Mouse (Mus musculus) cortical plate, adult 2 months (tissue): ENCODE measurements around the gene Tex21. TPM values are rescaled to one million over a fixed set of nuclear protein-coding genes. Genes with fewer than 3 reads are reported as not detected.
"Not testable (repeated sequence)": the region's sequence is repeated elsewhere in the genome, so short reads cannot be mapped to it uniquely, and the experiment has no call there.

Experiments used
- H3K27ac ChIP-seq: fragments of 200-500 bp; 2 replicates; pipeline ENCODE4 v1.5.1; 2012; ENCODE audit warnings: low read length, control low read depth, inconsistent platforms; ENCODE audit not compliant: insufficient read depth
- H3K4me1 ChIP-seq: fragments of 200-500 bp; 2 replicates; pipeline ENCODE4 v1.6.1; 2011; ENCODE audit warnings: low read length; ENCODE audit not compliant: control insufficient read depth, insufficient read depth
- H3K4me3 ChIP-seq: fragments of 200-500 bp; 2 replicates; pipeline ENCODE4 v1.5.1; 2011; ENCODE audit warnings: mild to moderate bottlenecking, low read length, control low read depth; ENCODE audit not compliant: insufficient read depth
- CTCF ChIP-seq: fragments of 200-500 bp; IDR thresholded peaks from 2 replicates; pipeline ENCODE4 v1.5.1; 2011; ENCODE audit warnings: mild to moderate bottlenecking, control low read depth, low read length; ENCODE audit not compliant: insufficient read depth; ENCODE audit errors: extremely low read depth
- POLR2A ChIP-seq: fragments of 200-500 bp; IDR thresholded peaks from 2 replicates; pipeline ENCODE4 v1.6.1; 2011; ENCODE audit warnings: mild to moderate bottlenecking, low read length, control low read depth; ENCODE audit not compliant: insufficient read depth; ENCODE audit errors: extremely low read depth
- polyA plus RNA-seq: library from polyadenylated mRNA; depleted of rRNA; stranded (reverse); fragments of >200 nt; gene quantifications from 2 replicates; pipeline ENCODE4 v1.2.3, GENCODE M21; 2012; rRNA removed

Gene Tex21
- polyA plus RNA-seq, 1 experiment, result not detected

DNA sequence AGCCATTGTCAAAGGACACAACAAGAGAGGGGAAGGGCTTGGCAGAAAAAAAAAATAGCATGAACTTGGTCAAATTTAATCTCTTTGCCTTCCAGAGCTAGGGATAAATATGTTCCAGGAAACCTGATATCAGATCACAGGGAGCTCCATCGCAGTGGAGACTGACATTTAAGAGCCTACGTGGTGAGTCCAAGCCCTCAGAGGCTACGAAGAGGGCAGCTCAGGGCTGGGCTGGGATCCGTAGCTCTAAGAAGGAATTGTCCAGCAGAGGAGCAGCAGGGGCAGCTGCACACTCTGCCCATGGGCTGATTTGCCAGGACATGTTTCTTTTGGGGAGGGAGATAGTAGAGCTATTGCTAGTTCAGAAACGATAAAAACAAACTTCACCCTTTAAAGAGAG, 80.9 kb downstream of the Tex21 start:
- Histone ChIP-seq H3K4me1 (no peaks in the 10 kb centered on the region), H3K27ac (no peak overlapping the region), H3K4me3 (no peak overlapping the region)
- TF ChIP-seq POLR2A (no peak), CTCF (no peak)

- H3K4me1 ChIP-seq, H3K4me3 ChIP-seq, H3K27ac ChIP-seq: not testable (repeated sequence)
Observed at GRCm38 (mm10) chr12:76152389-76152788, 94.2 kb downstream of the Tex21 start.

Other genes with a start within 250 kb of the Tex21 start
- 0.19 and 0.25 TPM in 2 replicates for gene Esr2, start 69.5 kb downstream of the Tex21 start, polyA plus RNA-seq
- gene Mthfd1, start 8.6 kb upstream of the Tex21 start, polyA plus RNA-seq, result 33.2 and 35.7 TPM in 2 replicates
- gene Akap5, start 78.1 kb upstream of the Tex21 start, polyA plus RNA-seq, result 51.2 and 51.4 TPM in 2 replicates
- gene Zbtb25, start 122.9 kb upstream of the Tex21 start, polyA plus RNA-seq, result 17.9 and 20.3 TPM in 2 replicates
- gene Zbtb1, start 123.5 kb upstream of the Tex21 start, polyA plus RNA-seq, result 3.5 and 3.7 TPM in 2 replicates
- 47.8 and 52.5 TPM in 2 replicates for gene Hspa2, start 157.4 kb upstream of the Tex21 start, polyA plus RNA-seq
- 1.3 and 1.8 TPM in 2 replicates for gene Ppp1r36, start 170.8 kb upstream of the Tex21 start, polyA plus RNA-seq